Mouse (Mus musculus) ES-E14 (cell line): Measurements from ENCODE around the gene Jag1.

Experiments
- HCFC1 ChIP-seq: IDR thresholded peaks from 2 replicates; pipeline ENCODE4 v1.6.1; 2012; ENCODE audit warnings: low read length, inconsistent platforms, borderline replicate concordance; ENCODE audit not compliant: insufficient read depth
- MAFK ChIP-seq: IDR thresholded peaks from 2 replicates; pipeline ENCODE4 v1.6.1; 2014; ENCODE audit warnings: mild to moderate bottlenecking, low read depth, low read length, inconsistent platforms; ENCODE audit not compliant: insufficient read depth

GRCm38 (mm10) chr2:137114248-137115096 lies 2.0 kb downstream of the Jag1 start:
- no peak for TF ChIP-seq MAFK
- no peak for TF ChIP-seq HCFC1
